Mouse (Mus musculus) stomach, postnatal 0 days (tissue): Measurements from ENCODE around the gene Glipr2. TPM values are rescaled to one million over a fixed set of nuclear protein-coding genes. Genes with fewer than 3 reads are reported as not detected.
A peak's percentile ranks its signal among the peaks of the same experiment; 100 is the strongest.

Experiments
- ATAC-seq: fragments of 200-750 bp; cut with Nextera tagmentation; 2 replicates; pipeline ENCODE4 v1.8.0; 2017; ENCODE audit not compliant: low FRiP score, low TSS enrichment
- DNase-seq: peaks from one replicate; pipeline ENCODE4 v3.0.0-alpha.2; 2016; ENCODE audit warnings: low spot score
- H3K27ac ChIP-seq: fragments of 300-500 bp; sonication (generic); replicated peaks from 2 replicates; pipeline ENCODE4 v1.5.1; 2014; ENCODE audit warnings: mild to moderate bottlenecking, control low read depth
- H3K27me3 ChIP-seq: fragments of 300-500 bp; sonication (generic); 2 replicates; pipeline ENCODE4 v1.6.1; 2014; ENCODE audit warnings: low read length; ENCODE audit not compliant: control insufficient read depth, insufficient read depth
- H3K36me3 ChIP-seq: fragments of 300-500 bp; sonication (generic); 2 replicates; pipeline ENCODE4 v1.6.1; 2014; ENCODE audit warnings: low read length, mixed read lengths; ENCODE audit not compliant: control insufficient read depth, insufficient read depth
- H3K4me1 ChIP-seq: fragments of 300-500 bp; sonication (generic); replicated peaks from 2 replicates; pipeline ENCODE4 v1.6.1; 2014; ENCODE audit warnings: antibody characterized with exemption; ENCODE audit not compliant: control insufficient read depth, insufficient read depth
- H3K4me2 ChIP-seq: fragments of 300-500 bp; sonication (generic); replicated peaks from 2 replicates; pipeline ENCODE4 v1.6.1; 2014; ENCODE audit warnings: low read depth, mild to moderate bottlenecking, control low read depth, moderate library complexity
- H3K4me3 ChIP-seq: fragments of 300-500 bp; sonication (generic); 2 replicates; pipeline ENCODE4 v1.5.1; 2014; ENCODE audit warnings: low read depth, low read length, control low read depth
- H3K9ac ChIP-seq: fragments of 300-500 bp; sonication (generic); 2 replicates; pipeline ENCODE4 v1.6.1; 2014; ENCODE audit warnings: mild to moderate bottlenecking, low read length, control low read depth, mixed read lengths
- H3K9me3 ChIP-seq: fragments of 300-500 bp; sonication (generic); 2 replicates; pipeline ENCODE4 v1.6.1; 2016; ENCODE audit warnings: low read length; ENCODE audit not compliant: control insufficient read depth
- CTCF ChIP-seq: IDR thresholded peaks from 2 replicates; pipeline ENCODE4 v1.5.1; 2016; ENCODE audit warnings: antibody characterized with exemption, low read depth, mild to moderate bottlenecking, moderate library complexity
- EP300 ChIP-seq: optimal IDR thresholded peaks from 2 replicates; pipeline ENCODE3; 2016; ENCODE audit warnings: antibody characterized with exemption
- WGBS: fragments of 180-500 bp; shearing (Covaris S2); extraction: QIAGEN DNeasy Blood & Tissue Kit; methylation state at CpG from one replicate; pipeline ENCODE4 v1.1.7; 2014; 5-methylcytosine and 5-hydroxymethylcytosine counted together
- polyA plus RNA-seq: library from polyadenylated mRNA; unstranded; fragments of >200 nt; fragmentation: Nextera tagmentation; extraction: Ambion mirVana; gene quantifications from 2 replicates; pipeline ENCODE4 v1.2.1, GENCODE M21; 2015

Glipr2 gene
- polyA plus RNA-seq, 1 experiment from 2014 or later, result 46.4 TPM

GRCm38 (mm10) chr4:44013391-44014070 lies 56.3 kb downstream of the Glipr2 start:
- WGBS, result 18% methylated on average over 11 of the region's 11 CpGs
- no peaks in the 10 kb centered on the region for H3K9me3 ChIP-seq
- no peak for DNase-seq
- H3K36me3 ChIP-seq, result no peaks in the 10 kb centered on the region; the same call in 1 of the 2 replicates
- peak overlapping the region; percentile 90 for H3K4me2 ChIP-seq
- no peak for ATAC-seq
- peak overlapping the region; percentile 91; the same call in 1 of the 2 replicates for H3K27ac ChIP-seq
- peak overlapping the region; percentile 97 for H3K9ac ChIP-seq
- peaks cover 7% of the 10 kb centered on the region for H3K4me1 ChIP-seq
- H3K27me3 ChIP-seq, result no peaks in the 10 kb centered on the region
- peak overlapping the region; percentile 99 for H3K4me3 ChIP-seq
- TF ChIP-seq CTCF (no peak), EP300 (no peak)

- Histone ChIP-seq H3K9me3 (no peaks in the 10 kb centered on the region), H3K4me1 (peaks cover 7% of the 10 kb centered on the region), H3K36me3 (peaks cover 3% of the 10 kb centered on the region; the same call in 1 of the 2 replicates), H3K27me3 (no peaks in the 10 kb centered on the region), H3K4me2 (no peak overlapping the region), H3K9ac (no peak overlapping the region), H3K27ac (no peak overlapping the region), H3K4me3 (no peak overlapping the region)
- TF ChIP-seq EP300 (no peak), CTCF (no peak)
- 92% methylated on average over 4 of the region's 4 CpGs for WGBS
- no peak for ATAC-seq
- DNase-seq, result no peak
Observed at GRCm38 (mm10) chr4:44016071-44016470, 58.9 kb downstream of the Glipr2 start.

DNA sequence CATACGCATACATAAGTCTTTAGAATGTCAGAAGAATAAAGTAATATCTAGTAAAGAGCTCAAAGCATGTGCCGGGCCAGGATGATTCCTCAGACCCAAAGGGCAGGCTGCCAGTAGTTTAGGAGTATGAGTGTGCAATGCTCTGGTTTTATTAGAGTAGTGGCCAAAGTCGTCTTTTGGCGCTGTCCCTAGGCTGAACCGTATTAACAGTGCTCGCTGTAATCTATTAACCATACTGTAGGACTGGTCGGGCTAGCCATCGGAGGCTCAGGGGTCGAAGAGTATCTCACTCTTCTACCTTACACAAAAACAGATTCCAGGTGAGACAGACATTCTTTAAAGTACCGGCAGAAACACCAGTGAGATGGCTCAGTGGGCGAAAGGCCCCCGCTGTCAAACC lies 59.6 kb downstream of the Glipr2 start:
- no peak for DNase-seq
- H3K4me1 ChIP-seq, result peaks cover 7% of the 10 kb centered on the region

GRCm38 (mm10) chr4:44022323-44022722 lies 65.1 kb downstream of the Glipr2 start:
- ATAC-seq (no peak), DNase-seq (no peak)
- Histone ChIP-seq H3K4me1 (no peaks in the 10 kb centered on the region), H3K36me3 (peaks cover 23% of the 10 kb centered on the region), H3K27ac (no peak overlapping the region), H3K4me2 (no peak overlapping the region), H3K4me3 (no peak overlapping the region), H3K27me3 (no peaks in the 10 kb centered on the region), H3K9ac (no peak overlapping the region), H3K9me3 (no peaks in the 10 kb centered on the region)
- TF ChIP-seq CTCF (no peak), EP300 (no peak)
- 75% methylated on average over 4 of the region's 4 CpGs for WGBS

More for the DNA sequence above, 59.6 kb downstream of the Glipr2 start:
- 79% methylated on average over 12 of the region's 12 CpGs for WGBS
- H3K4me2 ChIP-seq, result no peak overlapping the region
- no peaks in the 10 kb centered on the region for H3K27me3 ChIP-seq
- ATAC-seq, result no peak
- H3K27ac ChIP-seq, result no peak overlapping the region
- H3K4me3 ChIP-seq, result no peak overlapping the region
- peaks cover 3% of the 10 kb centered on the region for H3K36me3 ChIP-seq
- H3K9ac ChIP-seq, result no peak overlapping the region
- TF ChIP-seq CTCF (no peak), EP300 (no peak)
- H3K9me3 ChIP-seq, result no peaks in the 10 kb centered on the region

GRCm38 (mm10) chr4:44022766-44023165 lies 65.6 kb downstream of the Glipr2 start:
- Histone ChIP-seq H3K27ac (no peak overlapping the region), H3K4me3 (no peak overlapping the region), H3K9me3 (no peaks in the 10 kb centered on the region), H3K4me2 (no peak overlapping the region), H3K36me3 (peaks cover 23% of the 10 kb centered on the region), H3K9ac (no peak overlapping the region), H3K27me3 (no peaks in the 10 kb centered on the region), H3K4me1 (no peaks in the 10 kb centered on the region)
- TF ChIP-seq EP300 (no peak), CTCF (no peak)
- no peak for ATAC-seq
- 92% methylated on average over 11 of the region's 11 CpGs for WGBS
- DNase-seq, result no peak

GRCm38 (mm10) chr4:44023681-44024080 lies 66.5 kb downstream of the Glipr2 start:
- no peaks in the 10 kb centered on the region; the same call in 1 of the 2 replicates for H3K4me1 ChIP-seq
- ATAC-seq (no peak), DNase-seq (no peak)
- peaks cover 23% of the 10 kb centered on the region for H3K36me3 ChIP-seq
- no peaks in the 10 kb centered on the region for H3K27me3 ChIP-seq
- TF ChIP-seq CTCF, result no peak
- TF ChIP-seq EP300, result no peak
- H3K9ac ChIP-seq, result no peak overlapping the region
- H3K9me3 ChIP-seq, result no peaks in the 10 kb centered on the region
- H3K27ac ChIP-seq, result no peak overlapping the region
- no peak overlapping the region for H3K4me2 ChIP-seq
- no peak overlapping the region for H3K4me3 ChIP-seq
- 97% methylated on average over 9 of the region's 9 CpGs for WGBS
